Mouse (Mus musculus) liver, embryonic 15.5 days (tissue): ENCODE measurements around the gene Serp1. TPM values are rescaled to one million over a fixed set of nuclear protein-coding genes. Genes with fewer than 3 reads are reported as not detected.

Experiments used
- ATAC-seq: fragments of 200-750 bp; cut with Nextera tagmentation; 2 replicates; pipeline ENCODE4 v1.8.0; 2017; ENCODE audit warnings: moderate number of reproducible peaks, mild to moderate bottlenecking, moderate library complexity; ENCODE audit not compliant: insufficient read depth
- H3K27ac ChIP-seq: fragments of 300-500 bp; sonication (generic); replicated peaks from 2 replicates; pipeline ENCODE4 v1.5.1; 2015; ENCODE audit warnings: mild to moderate bottlenecking, inconsistent platforms
- H3K27me3 ChIP-seq: fragments of 300-500 bp; sonication (generic); 2 replicates; pipeline ENCODE4 v1.6.1; 2015; ENCODE audit warnings: mild to moderate bottlenecking, inconsistent platforms
- H3K36me3 ChIP-seq: fragments of 300-500 bp; sonication (generic); replicated peaks from 2 replicates; pipeline ENCODE4 v1.6.1; 2015; ENCODE audit warnings: moderate library complexity, mild to moderate bottlenecking, inconsistent platforms
- H3K4me1 ChIP-seq: fragments of 300-500 bp; sonication (generic); replicated peaks from 2 replicates; pipeline ENCODE4 v1.6.1; 2015; ENCODE audit warnings: inconsistent platforms
- H3K4me2 ChIP-seq: fragments of 300-500 bp; sonication (generic); 2 replicates; pipeline ENCODE4 v1.6.1; 2015; ENCODE audit warnings: moderate library complexity, mild to moderate bottlenecking, inconsistent platforms
- H3K4me3 ChIP-seq: fragments of 300-500 bp; sonication (generic); replicated peaks from 2 replicates; pipeline ENCODE4 v1.5.1; 2015; ENCODE audit warnings: mild to moderate bottlenecking, inconsistent platforms
- H3K9ac ChIP-seq: fragments of 300-500 bp; sonication (generic); 2 replicates; pipeline ENCODE4 v1.6.1; 2015; ENCODE audit warnings: moderate library complexity, mild to moderate bottlenecking, inconsistent platforms
- H3K9me3 ChIP-seq: fragments of 300-500 bp; sonication (generic); replicated peaks from 2 replicates; pipeline ENCODE4 v1.6.1; 2016; ENCODE audit warnings: inconsistent platforms
- WGBS: fragments of 180-500 bp; shearing (Covaris S2); methylation state at CpG from one replicate; pipeline ENCODE4 v1.1.7; 2015; ENCODE audit warnings: mixed read lengths; ENCODE audit not compliant: insufficient replicate concordance; 5-methylcytosine and 5-hydroxymethylcytosine counted together
- polyA plus RNA-seq: library from polyadenylated mRNA; unstranded; fragments of >200 nt; fragmentation: Nextera tagmentation; extraction: Ambion mirVana; gene quantifications from 2 replicates; pipeline ENCODE4 v1.2.1, GENCODE M21; 2015

The Serp1 gene
- polyA plus RNA-seq, 1 experiment from 2014 or later = 101 TPM

DNA sequence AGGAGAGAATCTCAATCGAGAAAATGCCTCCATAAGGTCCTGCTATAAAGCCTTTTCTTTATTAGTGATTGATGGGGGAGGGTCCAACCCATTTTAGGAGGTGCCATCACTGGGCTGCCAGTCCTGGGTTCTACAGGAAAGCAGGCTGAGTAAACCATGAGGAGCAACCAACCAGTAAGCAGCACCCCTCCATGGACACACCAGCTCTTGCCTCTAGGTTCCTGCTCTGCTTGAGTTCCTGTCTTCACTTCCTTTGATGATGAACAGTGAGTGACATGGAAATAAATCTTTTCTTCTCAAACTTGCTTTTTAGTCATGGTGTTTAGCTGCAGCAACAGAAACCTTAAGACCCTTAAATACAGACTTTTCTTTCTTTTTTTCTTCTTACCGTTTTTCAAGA, 4.3 kb downstream of the Serp1 start:
- Histone ChIP-seq H3K4me2 (no peak overlapping the region), H3K27me3 (no peaks in the 10 kb centered on the region), H3K27ac (no peak overlapping the region), H3K4me1 (peaks cover 24% of the 10 kb centered on the region), H3K36me3 (peaks cover 24% of the 10 kb centered on the region), H3K4me3 (no peak overlapping the region), H3K9me3 (no peaks in the 10 kb centered on the region), H3K9ac (no peak overlapping the region)
- 59% methylated on average over 2 of the region's 2 CpGs for WGBS
- no peak for ATAC-seq

DNA sequence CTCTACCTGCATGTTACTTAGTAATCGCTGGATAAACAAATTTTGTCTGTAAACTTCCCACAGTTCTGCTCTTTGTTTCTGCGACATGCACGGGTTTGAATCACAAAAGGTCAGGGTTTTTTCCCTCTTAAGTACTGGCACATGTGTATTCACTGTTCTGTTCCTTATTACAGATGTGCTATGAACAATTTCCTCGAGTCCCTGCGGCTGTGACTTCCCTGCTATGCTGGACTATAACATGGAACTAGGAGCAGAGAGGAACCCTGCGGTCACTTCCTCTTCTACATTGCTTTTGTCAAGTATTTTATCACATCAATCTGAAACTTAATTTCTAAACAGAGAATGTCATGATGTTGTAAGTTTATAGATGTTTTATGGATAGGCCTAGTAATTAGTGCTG, 5.4 kb downstream of the Serp1 start:
- H3K27me3 ChIP-seq = no peaks in the 10 kb centered on the region
- peaks cover 24% of the 10 kb centered on the region for H3K36me3 ChIP-seq
- no peak for ATAC-seq
- no peaks in the 10 kb centered on the region for H3K9me3 ChIP-seq
- H3K4me1 ChIP-seq = peaks cover 22% of the 10 kb centered on the region
- 62% methylated on average over 6 of the region's 6 CpGs for WGBS
- H3K27ac ChIP-seq = no peak overlapping the region
- H3K9ac ChIP-seq = no peak overlapping the region
- no peak overlapping the region for H3K4me3 ChIP-seq
- H3K4me2 ChIP-seq = no peak overlapping the region

DNA sequence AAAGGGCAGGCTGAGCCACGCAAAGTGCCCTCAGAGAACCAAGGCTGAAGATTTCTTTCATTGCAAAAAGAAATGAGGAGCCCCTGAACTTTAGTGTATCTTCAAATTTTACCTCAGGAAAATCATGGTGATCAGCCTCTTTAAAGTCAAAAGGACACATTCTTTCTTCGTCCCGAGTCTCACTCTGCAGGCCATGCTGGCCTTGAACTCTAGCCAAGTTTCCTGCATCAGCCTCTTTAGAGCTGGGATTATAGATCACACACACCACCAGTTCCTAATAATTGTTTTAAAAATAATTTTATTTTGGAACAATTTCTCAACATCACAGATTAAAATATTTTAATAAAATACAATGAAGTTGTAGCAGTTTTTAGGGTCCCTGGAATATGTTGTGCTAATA, 6.2 kb downstream of the Serp1 start:
- H3K27ac ChIP-seq = no peak overlapping the region
- H3K4me3 ChIP-seq = no peak overlapping the region
- no peak overlapping the region for H3K9ac ChIP-seq
- H3K27me3 ChIP-seq = no peaks in the 10 kb centered on the region
- no peaks in the 10 kb centered on the region for H3K9me3 ChIP-seq
- H3K36me3 ChIP-seq = peaks cover 24% of the 10 kb centered on the region
- 68% methylated on average over 3 of the region's 3 CpGs for WGBS
- H3K4me2 ChIP-seq = no peak overlapping the region
- H3K4me1 ChIP-seq = peaks cover 22% of the 10 kb centered on the region
- ATAC-seq = no peak

DNA sequence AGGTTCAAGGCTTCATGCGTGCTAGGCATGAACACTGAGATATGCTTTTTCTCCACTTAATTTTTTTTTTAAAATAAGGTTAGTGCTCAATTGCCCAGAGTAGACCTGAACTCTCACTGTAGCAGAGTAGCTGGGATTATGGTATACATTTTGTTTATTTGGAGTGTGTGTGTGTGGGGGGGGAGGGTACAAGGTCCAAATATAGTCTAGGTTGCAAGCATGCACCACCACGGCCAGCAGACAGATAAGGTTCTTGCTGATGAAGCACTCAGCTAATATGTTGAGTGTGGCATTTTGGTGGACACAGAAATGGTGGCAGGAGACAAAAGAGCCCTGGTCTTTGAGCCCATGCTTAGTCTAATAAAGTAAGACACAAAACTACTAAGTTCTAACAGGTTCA, 6.7 kb downstream of the Serp1 start:
- Histone ChIP-seq H3K9ac (no peak overlapping the region), H3K9me3 (no peaks in the 10 kb centered on the region), H3K4me3 (no peak overlapping the region), H3K4me1 (peaks cover 17% of the 10 kb centered on the region), H3K36me3 (peaks cover 24% of the 10 kb centered on the region), H3K4me2 (no peak overlapping the region), H3K27me3 (no peaks in the 10 kb centered on the region), H3K27ac (no peak overlapping the region)
- 37% methylated on average over 2 of the region's 2 CpGs for WGBS
- no peak for ATAC-seq

DNA sequence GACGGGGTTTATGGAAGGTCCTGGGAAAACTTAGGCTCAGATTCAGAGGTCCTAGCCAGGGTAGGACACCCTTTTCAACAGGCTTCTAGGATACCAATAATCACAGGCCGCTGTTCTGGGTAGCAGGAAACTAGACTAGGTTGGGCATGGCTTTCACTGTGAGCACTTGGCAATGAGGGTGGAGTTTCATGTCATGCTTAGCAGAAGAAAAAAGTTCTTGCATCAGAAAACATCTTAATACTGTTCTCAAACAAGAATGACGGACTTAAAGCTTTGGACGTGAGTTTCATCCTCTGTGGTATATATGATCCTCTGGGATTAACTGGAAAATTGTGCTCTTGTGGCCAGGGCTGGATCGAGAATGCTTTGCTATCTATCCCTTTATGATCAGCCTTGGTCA, 7.9 kb downstream of the Serp1 start:
- peaks cover 14% of the 10 kb centered on the region for H3K36me3 ChIP-seq

DNA sequence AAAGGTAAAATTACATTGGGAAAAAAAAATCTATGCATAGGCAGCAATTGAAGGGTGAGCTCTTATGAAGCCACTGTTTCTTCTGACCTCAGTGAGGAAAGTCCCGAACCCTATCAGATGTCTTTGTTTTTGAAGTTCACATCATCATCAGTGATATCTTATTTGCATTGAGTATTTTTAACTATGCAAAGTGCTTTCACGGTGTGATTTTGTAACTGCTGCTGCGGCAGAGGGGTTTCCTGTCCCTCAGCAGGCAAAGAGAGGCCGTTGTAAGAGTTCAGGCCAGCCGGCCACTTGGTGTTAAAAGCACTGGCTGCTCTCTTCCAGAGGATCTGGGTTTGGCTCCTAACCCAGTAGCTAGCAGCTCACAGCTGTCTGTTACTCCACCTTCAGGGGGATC, 8.4 kb downstream of the Serp1 start:
- WGBS = 30% methylated on average over 5 of the region's 5 CpGs
- H3K36me3 ChIP-seq = peaks cover 9% of the 10 kb centered on the region

More for the DNA sequence above, 7.9 kb downstream of the Serp1 start:
- Histone ChIP-seq H3K9me3 (no peaks in the 10 kb centered on the region), H3K4me1 (peaks cover 11% of the 10 kb centered on the region; the same call in 1 of the 2 replicates), H3K4me2 (no peak overlapping the region), H3K27me3 (no peaks in the 10 kb centered on the region), H3K4me3 (no peak overlapping the region), H3K9ac (no peak overlapping the region), H3K27ac (no peak overlapping the region)
- WGBS = 55% methylated on average over 5 of the region's 5 CpGs
- ATAC-seq = no peak

DNA sequence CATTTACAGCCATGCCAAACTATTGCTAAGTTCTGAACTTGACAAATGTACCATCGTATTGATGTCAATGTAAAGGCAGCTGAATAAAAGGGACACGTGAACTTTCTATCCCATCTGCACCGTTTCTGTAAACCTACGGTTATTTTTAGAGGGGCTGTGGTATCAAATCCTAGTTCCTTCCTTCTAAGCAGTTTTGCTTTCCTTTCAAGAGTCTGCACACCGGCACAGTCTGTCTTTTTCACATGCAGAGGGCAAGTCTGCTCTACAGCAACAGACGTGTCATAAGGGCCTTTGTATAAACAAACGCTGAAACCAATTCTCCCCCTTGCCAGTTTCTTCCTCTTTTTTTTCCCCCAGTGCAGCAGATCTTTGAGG, 9.1 kb downstream of the Serp1 start:
- 17% methylated on average over 7 of the region's 7 CpGs for WGBS
- H3K4me3 ChIP-seq = no peak overlapping the region
- no peak overlapping the region for H3K9ac ChIP-seq
- H3K27me3 ChIP-seq = no peaks in the 10 kb centered on the region
- no peak overlapping the region; the same call in 1 of the 2 replicates for H3K27ac ChIP-seq
- no peaks in the 10 kb centered on the region for H3K9me3 ChIP-seq
- ATAC-seq = no peak
- H3K36me3 ChIP-seq = peaks cover 6% of the 10 kb centered on the region
- H3K4me2 ChIP-seq = no peak overlapping the region
- H3K4me1 ChIP-seq = peaks cover 11% of the 10 kb centered on the region; the same call in 1 of the 2 replicates

More for the DNA sequence above, 8.4 kb downstream of the Serp1 start:
- H3K4me3 ChIP-seq = no peak overlapping the region
- ATAC-seq = no peak
- no peak overlapping the region; the same call in 1 of the 2 replicates for H3K27ac ChIP-seq
- H3K9ac ChIP-seq = no peak overlapping the region
- no peaks in the 10 kb centered on the region for H3K9me3 ChIP-seq
- H3K4me2 ChIP-seq = no peak overlapping the region
- no peaks in the 10 kb centered on the region for H3K27me3 ChIP-seq
- peaks cover 11% of the 10 kb centered on the region; the same call in 1 of the 2 replicates for H3K4me1 ChIP-seq

DNA sequence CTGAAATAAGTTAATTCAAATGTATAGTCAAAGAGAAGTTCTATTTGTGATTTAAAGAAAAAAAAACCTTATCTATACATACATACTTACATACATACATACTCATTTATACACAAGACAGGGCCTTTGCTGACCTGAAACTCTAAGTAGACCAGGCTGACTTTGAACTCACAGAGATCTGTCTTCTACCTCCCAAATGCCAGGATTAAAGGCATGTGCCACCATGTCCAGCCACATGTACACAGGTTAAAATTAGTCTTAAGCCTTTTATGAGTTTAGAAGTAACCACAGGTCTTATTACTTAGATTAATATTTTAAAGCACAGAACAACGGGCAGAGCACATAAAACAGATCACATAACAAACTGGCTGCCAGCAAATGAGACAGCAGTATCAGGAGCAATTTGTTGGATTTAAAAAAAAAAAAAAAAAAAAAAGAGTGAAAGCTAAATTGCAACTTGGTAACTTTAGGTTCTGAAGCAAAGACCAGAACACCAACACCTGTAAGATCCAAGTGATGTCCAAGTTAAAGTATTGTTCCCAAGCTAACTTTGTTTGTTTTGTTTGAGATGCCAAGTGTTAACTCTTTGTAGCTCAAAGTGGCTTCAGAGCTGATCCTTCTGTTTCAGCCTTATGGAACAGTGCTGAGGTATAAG, 9.6 kb downstream of the Serp1 start:
- H3K27me3 ChIP-seq = no peaks in the 10 kb centered on the region
- no peak for ATAC-seq

DNA sequence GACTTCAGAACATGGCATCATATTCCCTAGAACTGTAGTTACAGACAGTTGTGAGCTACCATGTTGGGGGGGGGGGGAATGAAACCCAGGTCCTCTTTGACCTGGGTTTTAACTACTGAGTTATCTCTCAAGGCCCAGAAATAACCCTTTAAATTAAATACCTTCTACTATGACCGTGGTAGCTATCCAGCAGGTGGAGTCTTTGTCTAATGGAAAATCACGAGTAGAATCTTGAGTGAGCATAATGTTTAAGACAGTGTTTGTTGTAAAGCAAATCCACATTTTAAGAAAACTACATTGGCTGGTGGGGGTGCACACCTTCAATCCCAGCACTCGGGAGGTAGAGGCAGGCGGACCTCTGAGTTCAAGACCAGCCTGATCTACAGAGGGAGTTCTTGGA, 12.2 kb downstream of the Serp1 start:
- Histone ChIP-seq H3K36me3 (no peaks in the 10 kb centered on the region), H3K27ac (no peak overlapping the region), H3K4me2 (no peak overlapping the region), H3K27me3 (no peaks in the 10 kb centered on the region), H3K9ac (no peak overlapping the region), H3K4me1 (no peaks in the 10 kb centered on the region), H3K4me3 (no peak overlapping the region), H3K9me3 (no peaks in the 10 kb centered on the region)
- WGBS = 60% methylated on average over 4 of the region's 4 CpGs
- ATAC-seq = no peak

More for the DNA sequence above, 9.6 kb downstream of the Serp1 start:
- H3K36me3 ChIP-seq = peaks cover 1% of the 10 kb centered on the region; the same call in 1 of the 2 replicates
- H3K9ac ChIP-seq = no peak overlapping the region
- WGBS = 58% methylated on average over 1 of the region's 1 CpGs
- no peak overlapping the region for H3K4me2 ChIP-seq
- no peak overlapping the region for H3K4me3 ChIP-seq
- H3K27ac ChIP-seq = no peak overlapping the region
- peaks cover 11% of the 10 kb centered on the region; the same call in 1 of the 2 replicates for H3K4me1 ChIP-seq
- H3K9me3 ChIP-seq = no peaks in the 10 kb centered on the region

DNA sequence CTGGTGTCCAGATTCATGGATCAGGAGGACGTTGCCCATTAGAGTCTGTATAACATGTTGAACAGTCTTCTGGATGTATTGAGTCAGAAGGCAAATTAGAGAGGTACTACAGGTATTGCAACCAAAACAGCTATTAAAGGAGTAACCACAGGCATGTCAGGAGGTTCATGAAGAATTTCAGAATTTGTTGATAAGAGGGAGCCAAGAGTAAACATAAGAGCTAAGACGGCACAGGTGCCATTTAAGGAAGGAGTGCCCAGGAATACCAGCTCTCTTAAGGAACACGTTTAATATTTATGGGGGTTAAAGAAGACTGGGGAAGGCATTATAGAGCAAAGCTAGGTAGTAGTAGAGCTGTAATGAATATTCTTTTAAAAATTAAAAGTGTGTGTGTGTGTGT, 13.0 kb downstream of the Serp1 start:
- H3K4me1 ChIP-seq = no peaks in the 10 kb centered on the region
- no peak overlapping the region for H3K4me3 ChIP-seq
- H3K9ac ChIP-seq = no peak overlapping the region
- no peaks in the 10 kb centered on the region for H3K36me3 ChIP-seq
- H3K4me2 ChIP-seq = no peak overlapping the region
- H3K27ac ChIP-seq = no peak overlapping the region
- ATAC-seq = no peak
- H3K9me3 ChIP-seq = no peaks in the 10 kb centered on the region
- H3K27me3 ChIP-seq = no peaks in the 10 kb centered on the region
- 67% methylated on average over 3 of the region's 3 CpGs for WGBS

DNA sequence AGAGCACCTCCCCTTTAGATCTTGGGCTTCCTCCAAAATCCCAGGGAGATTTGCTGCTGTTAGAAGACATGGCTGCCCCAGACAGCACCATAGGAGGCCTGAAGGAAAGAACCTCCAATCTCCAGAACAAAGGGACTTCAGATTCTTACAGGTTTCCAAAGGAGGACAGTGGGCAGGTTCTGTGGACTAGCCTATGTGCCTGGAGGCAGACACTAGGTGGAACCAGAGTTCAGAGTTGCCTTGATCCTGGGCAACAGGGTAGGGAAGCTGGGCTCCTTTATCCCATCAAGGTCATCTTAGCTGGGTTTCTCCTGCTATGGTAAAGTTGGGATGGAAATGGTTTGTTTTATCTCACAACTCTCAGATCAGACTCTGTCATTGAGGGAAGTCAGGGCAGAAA, 14.1 kb downstream of the Serp1 start:
- H3K27ac ChIP-seq = no peak overlapping the region
- no peaks in the 10 kb centered on the region for H3K9me3 ChIP-seq
- no peaks in the 10 kb centered on the region for H3K27me3 ChIP-seq
- no peak overlapping the region for H3K9ac ChIP-seq
- no peaks in the 10 kb centered on the region for H3K36me3 ChIP-seq
- H3K4me1 ChIP-seq = no peaks in the 10 kb centered on the region
- ATAC-seq = no peak
- H3K4me3 ChIP-seq = no peak overlapping the region
- no peak overlapping the region for H3K4me2 ChIP-seq
